Mouse (Mus musculus) kidney, adult 11 months (tissue): ENCODE results near the gene Siah2.

ENCODE experiments used
- DNase-seq: peaks from one replicate; pipeline ENCODE4 v3.0.0; 2022

Siah2 gene

DNA sequence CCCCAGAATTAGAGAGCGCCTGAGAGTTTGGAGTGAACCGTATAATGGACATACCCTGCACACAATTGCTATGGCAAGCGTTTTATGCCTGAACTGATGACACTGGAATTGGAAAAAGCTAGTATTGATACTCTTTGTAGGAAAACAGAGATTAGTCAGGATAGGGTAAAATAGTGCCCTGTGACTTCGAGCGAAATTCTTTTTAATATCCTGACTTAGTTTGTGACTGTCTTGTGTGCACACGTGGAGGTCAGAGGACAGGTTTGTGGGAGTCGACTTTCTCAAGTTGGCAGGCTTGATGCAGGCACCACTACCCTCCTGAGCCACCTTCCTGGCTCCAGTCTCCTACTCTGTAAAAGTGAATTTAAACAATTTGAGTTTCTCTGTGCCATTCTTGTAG is 1.1 kb upstream of the Siah2 start:
- no peak for DNase-seq

- peak; percentile 69 for DNase-seq
These were observed 743 bp downstream of the Siah2 start for GRCm38 (mm10) chr3:58691374-58691939.

- peak; percentile 77 for DNase-seq
These were observed 1.4 kb downstream of the Siah2 start for GRCm38 (mm10) chr3:58690619-58691373.

DNA sequence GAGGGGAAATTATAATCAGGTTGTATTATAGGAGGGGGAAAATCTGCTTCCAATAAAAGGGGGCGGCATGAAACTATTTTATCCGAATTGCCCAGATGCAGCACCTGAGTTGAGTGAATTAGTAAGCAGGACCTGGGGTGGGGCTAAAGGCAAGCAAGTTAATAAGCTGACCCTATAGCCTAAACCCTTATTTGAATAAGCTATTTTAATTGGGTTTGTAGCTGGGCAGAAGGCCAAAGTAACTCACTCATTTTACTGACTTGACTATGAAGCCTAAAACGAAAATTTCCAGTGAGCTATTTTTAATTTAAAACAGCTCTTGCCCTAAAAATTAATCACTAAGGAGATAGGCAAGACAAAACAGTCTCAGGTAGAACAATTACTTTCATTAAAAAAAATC is 2.5 kb downstream of the Siah2 start:
- DNase-seq = no peak

GRCm38 (mm10) chr3:58689105-58689504 is 3.1 kb downstream of the Siah2 start:
- no peak for DNase-seq

- no peak for DNase-seq
These were observed 3.6 kb downstream of the Siah2 start for GRCm38 (mm10) chr3:58688551-58688950.

- DNase-seq = no peak
These were observed 5.3 kb downstream of the Siah2 start for GRCm38 (mm10) chr3:58686922-58687284.

GRCm38 (mm10) chr3:58686206-58686921 is 5.8 kb downstream of the Siah2 start:
- DNase-seq = no peak

DNA sequence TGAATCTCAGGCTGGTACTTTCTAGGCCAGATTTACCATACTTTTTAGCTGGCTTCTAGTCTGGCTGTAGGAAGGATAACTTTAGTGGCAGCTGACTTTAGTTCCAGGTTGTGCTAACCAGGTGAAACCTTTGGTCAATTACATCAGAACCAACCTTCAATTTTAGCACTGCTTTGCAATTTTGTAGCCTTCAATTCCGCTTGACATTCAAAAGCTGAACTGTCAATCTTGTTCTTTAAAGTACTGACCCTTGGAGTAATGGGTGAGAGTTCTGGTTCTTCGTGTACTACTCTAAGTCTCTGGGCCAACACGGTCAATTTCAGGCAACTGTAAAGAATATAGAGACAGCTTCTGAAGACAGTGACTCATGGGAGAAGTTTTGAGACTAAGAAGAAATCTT is 6.8 kb downstream of the Siah2 start:
- no peak for DNase-seq

DNA sequence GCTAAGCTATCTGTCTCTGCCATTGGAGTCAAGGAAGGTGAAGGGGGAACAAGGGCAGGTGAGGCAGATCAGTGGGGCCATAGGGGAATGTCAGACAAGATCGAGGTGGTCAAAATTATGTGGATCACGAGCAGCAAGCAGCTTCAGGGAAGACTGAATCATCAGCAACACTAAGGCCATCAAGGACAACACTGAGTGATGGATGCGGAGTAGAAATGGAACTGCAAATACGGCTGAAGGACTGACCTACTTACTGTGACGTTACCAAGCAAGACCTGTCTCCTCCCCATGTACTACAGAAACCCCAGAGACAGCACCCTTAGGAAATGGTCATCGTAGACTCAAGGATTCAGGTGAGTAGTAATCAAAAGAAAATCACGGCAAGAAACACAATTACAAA is 8.9 kb downstream of the Siah2 start:
- DNase-seq = no peak

- no peak for DNase-seq
These were observed 9.9 kb downstream of the Siah2 start for GRCm38 (mm10) chr3:58682336-58682735.

GRCm38 (mm10) chr3:58681831-58682230 is 10.4 kb downstream of the Siah2 start:
- DNase-seq = peak; percentile 54

GRCm38 (mm10) chr3:58680943-58681637 is 11.1 kb downstream of the Siah2 start:
- DNase-seq = peak; percentile 33

GRCm38 (mm10) chr3:58679996-58680395 is 12.2 kb downstream of the Siah2 start:
- no peak for DNase-seq

DNA sequence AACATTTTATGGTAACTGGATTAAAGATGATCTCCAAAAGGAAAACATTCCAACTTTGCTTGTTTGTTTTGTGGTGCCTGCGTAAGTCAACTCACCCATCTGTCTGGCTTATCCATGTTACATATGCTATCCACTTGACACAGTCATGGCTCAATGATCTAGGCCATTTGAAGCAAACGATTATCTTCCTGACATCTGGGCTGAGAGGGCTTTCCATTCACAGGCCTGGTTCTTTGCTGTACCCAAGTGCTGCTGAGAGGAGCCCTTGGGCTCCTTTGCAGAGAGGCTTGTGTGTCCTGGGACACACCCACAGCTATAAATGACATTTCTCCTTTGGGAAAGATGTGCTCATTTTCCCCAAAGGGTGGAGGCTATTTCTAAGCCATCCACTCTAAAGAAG is 13.3 kb downstream of the Siah2 start:
- DNase-seq = no peak

DNA sequence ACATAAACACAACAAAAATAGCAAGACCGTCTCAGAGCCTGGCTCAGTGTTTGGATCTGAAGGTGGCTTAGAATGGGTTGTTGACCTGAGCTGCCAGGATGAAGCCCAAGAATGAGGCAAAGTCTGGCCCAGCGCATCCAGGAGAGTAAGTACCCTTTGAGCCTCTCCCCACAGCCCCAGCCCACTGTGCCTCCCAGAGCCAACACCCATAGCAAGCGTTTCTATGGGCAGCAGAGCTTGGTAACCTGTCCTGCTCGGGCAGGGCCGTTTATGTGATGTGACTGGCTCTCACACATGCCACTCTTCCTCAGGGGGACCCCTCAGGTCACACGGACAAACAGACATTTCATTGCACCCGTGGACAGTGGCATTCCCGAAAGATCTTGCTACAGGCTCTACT is 13.8 kb downstream of the Siah2 start:
- peak; percentile 86 for DNase-seq

- DNase-seq = no peak
These were observed 14.6 kb downstream of the Siah2 start for GRCm38 (mm10) chr3:58677615-58678014.

DNA sequence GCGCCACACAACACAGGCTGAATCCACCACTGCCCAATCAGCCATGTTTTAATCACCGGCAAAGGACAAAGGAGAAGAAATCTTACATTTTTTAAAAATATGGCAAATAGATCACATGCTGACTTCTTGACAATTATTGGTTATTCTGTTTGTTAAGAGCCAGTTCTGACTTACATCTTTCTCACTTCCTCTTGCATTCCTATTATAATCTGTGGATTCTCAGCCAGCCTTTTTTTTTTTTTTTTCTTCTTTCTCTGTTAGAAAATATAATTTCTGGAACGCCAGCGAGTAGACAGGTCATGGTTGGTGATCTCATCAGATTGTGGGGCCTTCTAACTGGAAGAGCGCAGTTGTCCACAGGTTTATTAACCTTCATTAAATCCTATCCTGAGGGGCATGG is 18.9 kb downstream of the Siah2 start:
- no peak for DNase-seq

- no peak for DNase-seq
These were observed 19.6 kb downstream of the Siah2 start for GRCm38 (mm10) chr3:58672481-58673183.

GRCm38 (mm10) chr3:58671616-58672250 is 20.5 kb downstream of the Siah2 start:
- DNase-seq = no peak

- DNase-seq = no peak
These were observed 28.2 kb downstream of the Siah2 start for GRCm38 (mm10) chr3:58663970-58664369.

GRCm38 (mm10) chr3:58660636-58661035 is 31.6 kb downstream of the Siah2 start:
- DNase-seq = peak; percentile 33
